Mouse (Mus musculus): ENCODE data around the gene Vmn1r22. TPM values are rescaled to one million over a fixed set of nuclear protein-coding genes. Genes with fewer than 3 reads are reported as not detected.
"Not testable (repeated sequence)": the region's sequence is repeated elsewhere in the genome, so short reads cannot be mapped to it uniquely, and the experiment has no call there.

The Vmn1r22 gene
- total RNA-seq (2014; fragmentation: Nextera tagmentation) (not detected in 2 replicates), total RNA-seq (2017) (not detected in 2 replicates)

DNA sequence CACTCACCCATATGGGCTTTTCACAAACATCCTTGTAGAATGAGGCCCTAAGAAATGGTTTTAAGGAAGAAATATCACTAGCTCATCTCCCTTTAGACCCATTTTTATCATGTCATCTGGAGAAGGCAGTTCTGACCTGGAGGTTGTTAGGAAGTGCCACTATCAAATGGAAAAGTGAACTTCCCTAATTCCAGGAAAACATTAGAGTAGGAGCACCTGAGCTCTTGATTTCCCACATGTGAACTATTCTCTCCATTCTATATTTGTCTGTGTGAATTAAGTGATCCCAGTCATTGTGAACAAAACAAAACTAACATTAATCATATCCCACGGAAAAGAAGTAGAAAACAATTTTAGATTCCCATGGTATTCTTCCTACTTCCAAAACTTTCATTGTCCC lies at the start of gene Vmn1r22:
Gene Vmn1r22 (minus strand): TSS at position 101 of the 400 bp plus-strand sequence.
- no peak for ATAC-seq (replicated peaks; ENCODE audit: low FRiP score, low TSS enrichment, poor library complexity, severe bottlenecking)

GRCm38 (mm10) chr6:57926738-57927137 lies 18.9 kb upstream of the Vmn1r22 start, which contains the start of gene Vmn1r23:
Vmn1r23 (minus strand) TSS chr6:57926838.
- no peak for ATAC-seq (replicated peaks; ENCODE audit: low FRiP score, low TSS enrichment, poor library complexity, severe bottlenecking)

GRCm38 (mm10) chr6:57859043-57860042 lies 48.5 kb downstream of the Vmn1r22 start:
- ATAC-seq (replicated peaks; ENCODE audit: low FRiP score, low TSS enrichment, poor library complexity, severe bottlenecking): peak; percentile 99

DNA sequence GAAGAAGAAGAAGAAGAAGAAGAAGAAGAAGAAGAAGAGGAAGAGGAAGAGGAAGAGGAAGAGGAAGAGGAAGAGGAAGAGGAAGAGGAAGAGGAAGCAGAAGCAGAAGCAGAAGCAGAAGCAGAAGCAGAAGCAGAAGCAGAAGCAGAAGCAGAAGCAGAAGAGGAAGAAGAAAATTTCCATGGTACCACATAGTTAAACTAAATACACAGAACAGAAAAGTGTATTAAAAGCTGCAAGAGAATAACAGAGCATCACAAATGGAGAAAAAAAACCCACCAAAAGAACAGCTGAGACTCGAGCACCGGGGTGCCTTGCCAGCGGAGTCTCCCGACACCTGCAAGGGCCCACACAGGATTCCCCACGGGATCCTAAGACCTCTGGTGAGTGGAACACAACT lies 56.7 kb downstream of the Vmn1r22 start:
- not testable (repeated sequence) for ATAC-seq (replicated peaks; ENCODE audit: low FRiP score, low TSS enrichment, poor library complexity, severe bottlenecking)

- no peak for ATAC-seq (replicated peaks; ENCODE audit: low FRiP score, low TSS enrichment, poor library complexity, severe bottlenecking)
These were observed 57.5 kb downstream of the Vmn1r22 start, which contains the start of gene Vmn1r21 for GRCm38 (mm10) chr6:57850286-57850685. Vmn1r21 (minus strand) TSS chr6:57850343.

Other genes with a start within 250 kb of the Vmn1r22 start
- 8.5 and 9.4 TPM in 2 replicates for gene Pyurf, start 215.9 kb downstream of the Vmn1r22 start, total RNA-seq (2014; fragmentation: Nextera tagmentation)
- 10.0 and 16.8 TPM in 2 replicates for gene Pyurf, start 215.9 kb downstream of the Vmn1r22 start, total RNA-seq (2017)
- 27.4 and 34.8 TPM in 2 replicates for gene Lancl2, start 205.5 kb downstream of the Vmn1r22 start, total RNA-seq (2014; fragmentation: Nextera tagmentation)
- gene Lancl2, start 205.5 kb downstream of the Vmn1r22 start, total RNA-seq (2017): 43.6 and 52.4 TPM in 2 replicates
- gene Vopp1, start 82.9 kb downstream of the Vmn1r22 start, total RNA-seq (2014; fragmentation: Nextera tagmentation): 22.6 and 23.6 TPM in 2 replicates
- gene Vopp1, start 82.9 kb downstream of the Vmn1r22 start, total RNA-seq (2017): 28.2 and 30.6 TPM in 2 replicates
- gene Vmn1r21, start 57.7 kb downstream of the Vmn1r22 start, total RNA-seq (2014; fragmentation: Nextera tagmentation): not detected in 2 replicates
- gene Vmn1r21, start 57.7 kb downstream of the Vmn1r22 start, total RNA-seq (2017): not detected in 2 replicates
- not detected in 2 replicates for gene Vmn1r23, start 18.8 kb upstream of the Vmn1r22 start, total RNA-seq (2014; fragmentation: Nextera tagmentation)
- gene Vmn1r23, start 18.8 kb upstream of the Vmn1r22 start, total RNA-seq (2017): not detected in 2 replicates
- not detected in 2 replicates for gene Vmn1r24, start 53.5 kb upstream of the Vmn1r22 start, total RNA-seq (2014; fragmentation: Nextera tagmentation)
- gene Vmn1r24, start 53.5 kb upstream of the Vmn1r22 start, total RNA-seq (2017): not detected in 2 replicates
- gene Vmn1r25, start 72.8 kb upstream of the Vmn1r22 start, total RNA-seq (2014; fragmentation: Nextera tagmentation): not detected in 2 replicates
- not detected in 2 replicates for gene Vmn1r25, start 72.8 kb upstream of the Vmn1r22 start, total RNA-seq (2017)
- gene Vmn1r26, start 107.1 kb upstream of the Vmn1r22 start, total RNA-seq (2014; fragmentation: Nextera tagmentation): not detected in 2 replicates
- not detected in 2 replicates for gene Vmn1r26, start 107.1 kb upstream of the Vmn1r22 start, total RNA-seq (2017)